Mouse (Mus musculus) brain, embryonic 14.5 days (tissue): ENCODE measurements around the gene Csf2rb.

Source experiments
- CTCF ChIP-seq: fragments of 200-500 bp; IDR thresholded peaks from 2 replicates; pipeline ENCODE4 v1.5.1; 2012; ENCODE audit warnings: inconsistent platforms, mild to moderate bottlenecking, moderate library complexity, borderline replicate concordance; ENCODE audit not compliant: insufficient read depth, insufficient read length; ENCODE audit errors: extremely low read depth
- POLR2A ChIP-seq: fragments of 200-500 bp; IDR thresholded peaks from 2 replicates; pipeline ENCODE4 v1.6.1; 2012; ENCODE audit warnings: mild to moderate bottlenecking, inconsistent platforms, borderline replicate concordance; ENCODE audit not compliant: poor library complexity, insufficient read depth, insufficient read length, severe bottlenecking; ENCODE audit errors: extremely low read depth

DNA sequence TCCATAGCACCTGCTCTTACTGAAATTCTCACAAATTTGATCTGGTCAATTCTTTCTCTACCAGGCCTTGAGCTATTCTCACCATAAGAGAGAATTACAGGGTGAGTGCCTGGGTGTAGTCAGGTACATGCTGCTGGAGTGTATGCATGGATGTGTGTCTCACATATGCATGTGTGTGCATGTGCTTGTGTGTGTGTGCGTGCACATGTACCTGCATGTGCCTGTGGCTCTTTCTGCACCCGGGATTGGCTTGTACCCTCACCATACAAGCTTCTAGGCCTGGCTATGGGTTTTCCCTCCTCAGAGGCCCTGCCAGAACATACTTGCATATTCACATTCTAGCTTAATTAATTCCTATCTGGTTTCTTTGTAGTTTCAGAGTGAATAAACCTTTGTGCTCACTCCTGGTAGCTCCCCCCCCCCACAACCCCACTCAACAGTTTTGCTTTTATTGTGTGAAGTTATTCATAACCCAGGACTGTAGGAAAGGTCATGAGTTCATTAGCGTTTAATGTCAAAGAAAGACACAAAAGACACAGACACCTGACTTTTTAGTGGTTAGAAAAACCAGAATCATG is 3.1 kb downstream of the Csf2rb start:
- TF ChIP-seq POLR2A: no peak
- no peak for TF ChIP-seq CTCF
